Mouse (Mus musculus) thymus, adult 18-20 months (tissue): ENCODE measurements around the gene Slc16a12.
A peak's percentile ranks its signal among the peaks of the same experiment; 100 is the strongest.

Experiments used
- DNase-seq, 2 experiments: peaks; one replicate each; pipeline ENCODE4 v3.0.0; 2022; ENCODE audit warnings: mixed read lengths in 2 of 2

Slc16a12 gene

DNA sequence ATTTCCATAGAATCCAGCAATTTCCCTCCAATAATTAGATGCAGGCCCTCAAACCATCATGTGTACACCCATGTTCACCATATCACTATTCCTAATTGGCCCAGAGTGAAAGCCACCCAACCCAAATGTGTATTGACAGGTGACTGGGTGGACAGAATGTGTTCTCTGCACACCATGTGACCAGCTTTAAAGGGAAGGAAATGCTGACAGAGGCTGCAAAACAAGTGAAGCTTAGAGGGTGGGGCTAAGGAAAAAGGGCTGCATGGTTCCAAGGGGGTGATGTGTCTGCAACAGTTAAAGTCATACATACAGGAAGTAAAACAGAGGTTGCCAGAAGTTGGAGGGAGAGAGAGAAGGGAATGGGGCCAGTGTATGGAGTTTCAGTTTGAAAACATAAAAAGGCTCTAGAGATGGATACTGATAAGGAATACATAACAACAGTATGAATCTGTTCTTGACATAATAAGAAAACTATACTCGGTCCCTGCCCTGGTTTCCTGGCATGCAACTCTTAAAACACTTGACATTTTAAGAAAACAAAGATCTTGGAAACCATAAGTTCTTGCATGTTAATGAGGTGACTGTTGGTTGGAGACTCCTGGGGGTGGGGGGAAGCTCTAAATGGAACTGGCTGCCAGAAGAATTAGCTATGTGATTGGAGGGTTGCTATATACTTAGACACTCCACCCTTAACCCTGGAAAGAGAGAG is 20.7 kb downstream of the Slc16a12 start:
- peak in 1 of 2 experiments; percentile 19 for DNase-seq

DNA sequence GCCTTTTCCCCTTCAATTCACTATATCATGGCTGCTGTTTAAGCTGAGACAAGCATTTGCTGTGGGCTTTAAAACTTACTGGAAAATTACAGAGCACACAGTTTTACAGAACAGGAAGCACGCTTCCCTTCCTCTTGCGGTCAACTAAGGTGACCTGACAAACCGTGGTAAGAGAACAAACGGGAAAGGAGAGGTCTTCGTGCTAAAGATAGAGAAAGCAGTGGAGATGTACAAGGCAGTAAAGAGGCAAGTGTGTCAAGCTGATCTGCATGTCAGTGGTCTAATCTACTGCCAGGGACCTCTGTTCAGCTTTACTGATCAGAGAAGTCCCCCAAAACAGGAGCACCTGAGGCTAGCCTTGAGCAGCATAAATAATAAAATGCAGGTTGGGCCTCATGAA is 21.7 kb downstream of the Slc16a12 start:
- DNase-seq = peak in 1 of 2 experiments; percentile 15

DNA sequence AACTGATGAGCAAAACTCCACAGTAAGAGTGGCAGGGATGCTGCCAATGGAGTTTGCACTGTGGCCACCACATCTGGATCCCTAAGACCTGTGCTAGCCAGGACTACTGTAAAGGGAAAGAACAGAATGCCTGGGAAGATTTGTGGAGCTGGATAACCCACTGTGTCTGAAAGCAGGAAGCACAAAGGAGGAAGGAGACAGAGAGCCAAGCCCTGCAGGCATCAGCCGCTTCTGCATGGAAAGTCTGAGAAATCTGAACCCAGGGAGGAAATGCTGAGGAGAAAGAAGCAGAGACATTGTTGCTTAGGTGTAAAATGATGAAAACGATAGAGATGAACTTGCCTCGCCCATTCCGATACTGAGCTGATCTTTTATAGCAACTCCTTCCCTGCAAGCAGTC is 22.5 kb downstream of the Slc16a12 start:
- DNase-seq = no peak

DNA sequence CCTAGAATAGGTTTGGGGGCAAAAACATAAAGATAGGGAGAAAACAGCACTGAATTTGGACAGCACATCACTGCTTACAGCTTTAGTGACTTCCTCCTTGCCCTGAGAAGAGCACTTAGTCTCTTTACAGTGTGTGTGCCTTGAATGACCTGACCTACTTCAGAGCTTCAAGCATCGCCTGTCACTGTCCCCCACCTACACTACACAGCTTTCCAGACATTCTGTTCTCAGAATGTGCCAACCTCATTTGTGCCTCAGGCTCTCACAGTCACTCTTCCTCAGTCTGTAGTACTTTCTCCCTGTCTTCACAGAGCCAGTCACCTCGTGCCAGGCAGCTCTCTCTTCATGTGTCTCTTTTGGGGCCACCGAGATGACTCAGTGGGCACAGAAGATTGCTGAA is 24.5 kb downstream of the Slc16a12 start:
- no peak for DNase-seq

DNA sequence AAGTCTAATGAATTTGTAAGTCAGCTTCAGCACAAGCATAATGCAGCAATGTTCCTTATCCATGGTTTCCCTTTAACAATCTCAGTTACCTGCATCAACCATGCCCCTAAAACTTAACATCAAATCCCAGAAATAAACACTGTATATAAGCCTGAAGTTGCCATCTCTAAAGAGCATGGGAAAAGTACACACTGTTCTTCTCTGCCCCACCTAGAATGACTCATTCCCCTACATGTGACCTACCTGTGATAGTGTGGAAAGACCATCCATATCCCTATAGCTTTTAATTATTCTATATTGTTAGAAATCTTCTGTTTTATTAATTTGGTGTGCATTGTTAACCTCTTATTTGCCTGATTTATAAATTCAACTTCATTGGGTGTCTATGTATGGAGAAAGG is 27.0 kb downstream of the Slc16a12 start:
- DNase-seq = no peak

DNA sequence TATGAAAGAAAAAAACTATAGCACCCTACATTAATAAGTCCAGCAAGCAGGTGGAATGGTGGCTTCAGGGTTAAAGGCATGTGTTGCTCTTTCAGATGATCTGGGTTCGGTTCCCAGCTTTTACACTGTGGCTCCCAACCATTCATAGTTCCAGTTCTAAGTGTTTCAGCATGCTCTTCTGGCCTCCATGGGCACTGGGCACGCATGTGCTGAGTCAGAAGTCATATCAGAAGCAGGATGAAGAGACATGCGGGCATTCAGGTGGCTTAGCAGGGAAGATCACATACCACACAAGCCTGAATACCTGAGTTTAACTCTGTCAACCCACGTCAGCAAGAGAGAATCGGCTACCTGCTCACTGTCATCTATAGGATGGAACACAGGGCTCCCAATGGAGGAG is 28.1 kb downstream of the Slc16a12 start:
- no peak for DNase-seq

DNA sequence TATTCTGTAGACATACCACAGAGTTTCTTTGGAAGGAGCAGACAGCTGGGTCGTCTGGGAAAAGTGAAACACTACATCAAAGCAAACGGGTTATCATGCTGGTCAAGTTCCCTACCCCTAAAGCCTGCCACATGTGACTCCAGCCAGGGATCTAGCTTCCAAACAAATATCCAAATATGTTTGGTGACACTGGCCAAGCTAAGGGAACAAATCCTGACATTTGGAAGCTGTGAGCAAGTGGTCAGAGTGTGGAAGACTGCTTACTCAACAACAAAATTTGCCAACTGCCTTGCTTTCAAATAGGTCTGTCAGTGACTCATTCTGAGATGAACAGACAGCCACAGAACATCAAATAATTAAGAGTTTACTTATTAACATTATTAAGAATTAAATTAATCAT is 28.6 kb downstream of the Slc16a12 start:
- no peak for DNase-seq

DNA sequence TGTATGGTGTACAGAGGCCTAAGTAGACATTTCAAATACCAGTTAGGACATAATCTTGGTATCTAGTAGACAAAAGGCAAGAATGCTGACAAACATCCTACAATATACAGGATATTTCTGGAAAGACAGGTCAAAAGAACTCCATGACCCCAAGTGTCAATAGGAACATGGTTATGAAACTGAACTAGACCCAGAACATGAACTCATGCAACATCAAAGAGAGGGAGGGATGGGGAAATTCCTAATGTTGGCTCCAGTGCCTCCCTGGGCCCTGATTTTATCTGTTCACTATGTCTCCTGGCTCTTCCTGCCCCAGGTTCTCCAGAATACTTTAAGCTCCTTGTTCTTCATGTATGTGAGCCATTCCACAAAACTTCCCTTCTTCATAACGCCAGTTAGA is 31.2 kb downstream of the Slc16a12 start:
- DNase-seq = no peak

DNA sequence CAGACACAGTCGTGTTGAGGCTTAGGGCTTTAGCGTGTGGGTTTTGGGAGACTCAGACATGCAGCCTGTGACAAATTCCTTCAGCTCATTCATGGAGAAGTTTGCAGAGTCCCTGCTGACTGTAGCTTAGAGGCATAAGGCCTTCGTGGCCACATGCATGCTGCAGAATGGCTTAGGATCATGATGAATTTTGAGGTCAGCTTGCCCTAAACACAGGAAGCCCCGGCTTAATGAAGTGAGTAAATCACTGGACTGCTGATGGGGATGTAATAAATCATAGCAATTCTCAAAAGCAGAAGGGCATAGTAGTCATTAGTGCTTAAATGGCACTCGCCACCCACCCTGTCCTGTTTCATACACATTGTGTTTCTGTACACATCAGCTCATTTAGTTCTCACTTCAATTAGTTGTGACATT is 32.8 kb downstream of the Slc16a12 start:
- no peak for DNase-seq

DNA sequence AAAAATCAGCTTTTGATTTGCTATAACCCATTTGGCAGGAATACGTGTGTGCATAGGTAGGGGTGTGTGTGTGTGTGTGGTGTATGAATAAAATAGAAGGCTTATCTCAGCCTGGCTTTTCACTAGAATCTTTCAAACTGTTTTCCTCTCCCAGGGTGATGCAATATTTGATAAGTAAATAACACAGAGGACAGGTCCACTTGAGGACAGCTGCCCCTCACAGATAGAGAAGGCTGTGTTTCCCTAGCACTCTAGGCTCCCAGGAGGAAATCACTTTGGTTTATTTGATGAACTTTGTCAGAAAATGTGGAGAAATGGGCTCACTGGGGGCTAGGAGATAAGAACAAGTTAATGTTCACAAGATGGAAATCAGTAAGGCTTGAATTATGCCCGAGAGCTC is 35.0 kb downstream of the Slc16a12 start:
- DNase-seq = no peak

DNA sequence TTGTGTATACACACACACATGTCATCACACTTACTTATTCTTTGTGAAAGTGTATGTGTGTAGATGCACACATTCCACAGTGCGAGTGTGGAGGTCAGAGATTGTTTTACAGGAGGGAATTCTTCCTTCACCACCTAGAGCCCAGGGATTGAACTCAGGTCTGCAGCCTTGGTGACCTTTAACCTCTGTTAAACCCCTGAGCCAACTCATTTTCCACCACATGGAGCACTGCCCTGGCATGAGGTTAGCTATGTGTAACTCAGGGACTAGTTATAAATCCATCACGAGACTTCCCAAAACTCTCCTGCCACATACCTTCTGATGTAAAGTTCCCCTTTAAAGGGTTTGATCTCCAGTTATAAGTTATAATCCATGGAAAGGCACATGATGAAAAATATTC is 38.9 kb downstream of the Slc16a12 start:
- no peak for DNase-seq

DNA sequence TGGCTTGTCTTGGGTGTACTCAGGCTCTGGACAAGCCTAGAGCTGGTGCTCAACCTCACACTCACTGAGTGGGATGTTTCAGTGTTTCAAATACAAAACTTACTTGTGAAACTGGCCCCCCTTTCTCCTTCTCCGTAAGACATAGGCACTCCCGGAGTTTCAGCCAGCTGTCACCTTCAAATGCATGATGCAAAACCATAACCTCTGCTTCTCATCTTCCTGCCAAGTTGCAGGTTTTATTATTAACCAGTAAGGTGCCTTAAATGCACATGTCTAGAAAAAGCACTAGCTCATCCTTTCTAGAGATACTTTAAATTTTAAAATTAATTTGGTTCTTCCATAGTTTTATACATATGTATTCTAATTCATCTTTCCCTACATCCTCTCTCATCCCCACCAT is 39.5 kb downstream of the Slc16a12 start:
- no peak for DNase-seq

DNA sequence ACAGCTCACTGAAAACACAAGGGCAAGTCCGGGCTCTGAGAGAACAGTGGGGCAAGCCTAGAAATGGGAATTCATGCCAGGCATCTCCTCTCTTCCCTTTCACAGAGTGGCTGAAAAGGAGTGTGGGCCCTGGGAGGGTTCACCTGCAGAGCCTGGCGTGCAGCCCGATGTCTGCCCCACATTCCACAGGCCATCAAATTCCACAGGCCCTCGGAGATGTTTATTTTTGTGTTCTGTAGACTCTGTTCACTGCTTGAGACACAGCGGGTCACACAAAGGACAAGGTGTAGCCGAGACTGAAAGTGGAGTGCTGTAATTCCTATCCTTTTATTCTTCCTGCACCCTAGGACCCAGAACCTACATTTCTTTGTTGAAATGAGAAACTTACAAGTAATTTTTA is 40.8 kb downstream of the Slc16a12 start:
- DNase-seq = no peak

DNA sequence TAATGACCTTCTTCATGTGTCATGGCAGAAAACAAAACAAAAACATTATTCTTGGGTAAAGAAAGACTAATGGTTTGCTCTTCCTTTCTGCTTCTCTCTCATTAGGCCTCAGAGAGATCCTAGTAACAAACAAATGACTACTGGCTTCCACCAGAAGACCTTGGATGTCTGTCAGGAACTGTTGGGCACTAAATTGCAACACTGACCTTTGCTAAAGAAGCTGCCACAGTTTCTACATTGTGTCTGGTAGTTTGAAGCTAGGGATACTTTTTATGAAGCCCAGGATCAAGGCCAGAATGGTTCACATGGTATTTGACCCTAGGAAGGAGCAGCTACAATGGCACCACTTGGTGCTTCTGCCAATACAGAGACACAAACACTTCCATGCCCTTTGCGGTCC is 41.9 kb downstream of the Slc16a12 start:
- DNase-seq = no peak

DNA sequence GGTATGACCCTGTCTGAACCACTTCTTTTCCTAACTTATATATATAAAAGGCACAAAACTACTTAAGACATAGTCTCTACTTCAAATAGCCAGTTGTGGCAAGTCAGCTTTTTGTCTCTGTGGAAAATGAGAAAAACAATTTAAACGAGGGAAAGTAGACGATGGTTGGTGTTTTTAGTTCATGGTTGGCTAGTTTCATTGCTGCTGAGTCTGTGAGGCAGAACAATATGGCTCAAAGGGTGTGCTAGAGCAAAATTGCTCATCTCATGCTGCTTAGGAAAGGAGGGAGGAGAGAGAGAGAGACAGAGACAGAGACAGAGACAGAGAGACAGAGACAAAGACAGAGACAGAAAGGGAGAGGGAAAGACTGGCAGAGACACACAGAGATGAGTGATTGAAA is 47.8 kb downstream of the Slc16a12 start:
- DNase-seq = no peak

DNA sequence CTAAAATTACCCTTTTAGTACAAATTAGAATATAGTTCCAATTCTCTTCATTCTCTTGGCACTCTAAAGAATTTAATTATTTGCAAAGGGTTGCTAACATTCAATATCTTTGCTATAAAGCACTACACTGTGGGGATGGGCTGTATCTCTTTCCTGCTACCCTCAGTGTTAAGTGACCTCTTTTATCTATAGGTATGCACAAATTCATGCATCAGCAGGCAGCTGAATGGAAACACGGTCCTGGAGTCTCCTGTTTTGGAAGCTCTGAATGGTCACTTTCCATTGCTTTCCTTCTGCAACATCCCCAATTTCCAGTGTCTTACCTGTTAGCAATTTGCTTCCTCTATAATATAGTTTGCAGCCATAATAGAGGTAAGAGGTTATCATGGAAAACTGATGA is 48.2 kb downstream of the Slc16a12 start:
- DNase-seq = no peak

DNA sequence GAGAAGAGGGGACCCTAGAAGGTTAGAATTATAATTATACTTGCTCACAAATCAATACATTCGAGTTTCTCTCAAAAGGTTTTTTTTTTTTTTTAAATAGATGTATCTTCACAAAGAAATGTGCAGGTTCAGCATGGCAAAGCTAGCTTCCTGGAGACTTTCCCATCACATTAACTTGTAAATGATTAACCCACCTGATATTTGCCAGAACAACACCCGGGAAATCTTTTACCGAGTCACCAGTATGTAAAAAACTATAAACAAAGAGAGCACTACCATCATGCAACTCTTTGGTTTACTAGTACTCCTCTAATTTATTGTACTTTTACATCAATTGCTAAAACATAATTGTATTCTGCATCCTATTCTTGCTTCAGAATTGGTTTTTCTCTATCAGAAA is 48.7 kb downstream of the Slc16a12 start:
- DNase-seq = no peak

DNA sequence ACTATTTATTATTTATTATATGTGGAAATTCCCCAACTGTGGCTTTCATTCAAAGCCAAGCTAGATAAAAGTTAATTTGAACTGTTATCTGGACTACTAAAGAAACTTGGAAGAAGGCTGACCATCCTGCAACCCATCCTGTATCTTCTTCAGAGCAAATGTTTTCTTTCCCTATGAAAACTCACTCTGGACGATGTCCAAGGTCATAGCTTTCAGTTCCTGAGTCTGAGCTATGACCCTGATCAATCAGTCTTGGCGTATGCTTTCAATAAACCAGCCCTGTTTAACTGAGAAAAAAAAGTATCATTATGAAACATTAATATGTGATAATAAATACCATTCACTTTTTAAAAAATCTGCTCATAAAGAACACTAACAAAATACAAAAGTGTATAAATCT is 49.6 kb downstream of the Slc16a12 start:
- no peak for DNase-seq

DNA sequence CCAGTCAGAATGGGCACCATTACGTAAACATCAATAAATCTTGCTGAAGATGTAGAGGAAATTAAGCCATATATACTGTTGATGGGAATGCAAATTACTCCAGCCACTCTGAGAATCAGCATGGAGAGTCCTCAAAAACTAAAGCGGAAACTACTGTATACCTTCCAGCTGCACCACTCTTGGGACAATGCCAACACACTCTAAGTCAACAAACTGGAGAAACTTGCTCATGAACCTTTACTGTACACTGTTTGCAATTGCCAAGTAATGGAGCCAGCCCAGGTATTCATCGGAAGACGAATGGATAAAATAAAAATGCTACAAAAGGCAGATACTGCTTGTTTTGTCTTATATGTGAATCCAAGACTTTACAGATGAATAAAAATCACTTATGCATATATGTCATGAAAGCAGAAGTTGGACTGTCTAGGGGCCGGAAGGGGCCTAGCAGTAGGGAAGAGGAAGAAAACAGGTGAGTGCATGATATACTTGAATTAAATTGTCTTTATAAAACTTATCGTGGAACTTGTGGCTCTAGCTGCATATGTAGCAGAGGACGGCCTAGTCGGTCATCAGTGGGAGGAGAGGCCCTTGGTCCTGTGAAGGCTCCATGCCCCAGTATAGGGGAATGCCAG is 50.6 kb downstream of the Slc16a12 start:
- no peak for DNase-seq

DNA sequence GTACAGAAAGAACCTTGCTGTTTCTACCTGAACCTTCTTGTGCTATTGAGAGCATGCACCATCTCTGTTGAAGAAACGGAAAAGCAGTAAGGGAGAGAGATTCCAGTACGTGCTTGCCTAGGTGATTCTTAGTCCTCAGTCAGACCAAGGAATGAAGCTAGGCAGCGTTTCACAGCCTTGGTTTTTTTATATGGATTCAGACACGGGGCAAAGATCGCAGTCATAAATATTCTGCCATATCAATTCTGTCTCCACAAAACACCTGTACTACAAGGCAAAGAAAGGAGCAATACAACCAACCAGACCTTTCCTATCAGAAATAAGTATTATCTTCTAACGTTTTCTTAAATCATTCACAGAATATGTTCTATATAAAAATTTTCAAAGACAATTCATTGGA is 55.7 kb downstream of the Slc16a12 start:
- no peak for DNase-seq

DNA sequence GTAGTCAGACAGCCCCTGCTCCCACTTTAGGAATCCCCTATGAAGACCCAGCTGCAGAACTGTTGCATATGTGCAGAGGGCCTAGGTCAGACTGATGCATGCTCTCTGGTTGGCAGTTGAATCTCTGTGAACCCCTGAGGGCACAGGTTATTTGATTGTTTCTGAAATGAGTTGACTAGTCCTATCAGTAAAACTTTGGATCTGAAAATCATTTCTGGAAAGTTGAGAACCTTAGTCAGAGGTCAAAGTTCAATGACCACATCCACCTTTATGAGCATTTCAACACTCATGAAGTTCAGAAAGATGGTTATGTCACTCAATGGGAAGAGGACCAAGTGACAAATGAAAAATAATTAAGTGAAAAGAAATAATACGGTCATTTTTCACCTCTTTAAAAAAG is 61.6 kb downstream of the Slc16a12 start:
- DNase-seq = no peak

DNA sequence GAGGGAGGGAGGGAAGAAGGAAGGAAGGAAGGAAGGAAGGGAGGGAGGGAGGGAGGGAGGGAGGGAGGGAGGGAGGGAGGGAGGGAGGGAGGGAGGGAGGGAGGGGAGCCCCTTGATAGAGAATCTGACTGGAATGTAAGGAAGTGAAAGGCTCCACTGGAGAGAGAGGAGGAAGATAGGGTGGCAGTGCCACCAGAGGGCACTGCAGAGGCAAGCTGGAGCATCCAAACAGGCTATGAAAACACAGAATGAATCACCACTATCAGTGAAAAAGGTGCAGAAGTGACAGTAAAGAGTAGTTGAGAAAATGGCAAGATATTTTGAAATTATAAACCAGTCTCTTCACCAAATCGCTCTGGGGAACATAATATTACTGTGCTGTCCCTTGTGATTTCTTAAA is 62.2 kb downstream of the Slc16a12 start:
- no peak for DNase-seq

DNA sequence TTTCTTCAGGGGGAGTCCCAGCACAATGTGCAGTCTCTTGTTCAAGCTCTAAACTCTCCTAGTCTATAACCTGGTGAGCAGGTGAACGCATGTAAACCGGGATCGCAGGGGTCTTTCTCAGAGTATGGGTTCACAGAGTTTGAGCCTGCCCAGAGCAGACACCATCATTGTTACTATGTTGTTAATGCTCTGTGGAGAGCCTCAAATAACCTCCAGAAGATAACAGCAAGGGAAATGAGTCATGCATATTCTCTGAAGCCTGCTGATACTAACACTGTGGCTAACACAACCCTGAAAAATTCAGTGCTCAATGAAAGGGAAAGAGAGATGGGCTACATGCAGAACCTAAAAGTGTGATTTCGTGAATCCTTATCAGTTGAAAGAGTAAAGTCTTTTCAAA is 68.7 kb downstream of the Slc16a12 start:
- DNase-seq = no peak

DNA sequence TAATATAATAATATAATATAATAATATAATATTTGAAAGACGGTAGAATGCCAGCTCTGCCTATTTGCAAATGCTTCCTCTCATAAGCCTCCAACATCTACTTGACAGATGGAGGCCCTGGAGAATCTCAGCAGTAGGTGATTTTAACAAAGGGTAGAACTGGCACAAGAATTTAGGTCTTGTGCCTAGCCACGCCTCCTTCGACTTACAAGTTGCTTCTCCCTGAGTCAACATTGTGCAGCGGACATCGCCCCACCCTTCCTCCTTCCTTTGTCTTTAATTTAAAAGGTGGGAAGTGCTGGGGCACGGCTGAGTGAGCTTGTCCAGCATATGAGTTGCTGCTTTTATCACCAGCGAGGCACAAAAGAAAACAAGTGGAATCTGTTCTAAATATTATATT is 73.6 kb downstream of the Slc16a12 start:
- no peak for DNase-seq

DNA sequence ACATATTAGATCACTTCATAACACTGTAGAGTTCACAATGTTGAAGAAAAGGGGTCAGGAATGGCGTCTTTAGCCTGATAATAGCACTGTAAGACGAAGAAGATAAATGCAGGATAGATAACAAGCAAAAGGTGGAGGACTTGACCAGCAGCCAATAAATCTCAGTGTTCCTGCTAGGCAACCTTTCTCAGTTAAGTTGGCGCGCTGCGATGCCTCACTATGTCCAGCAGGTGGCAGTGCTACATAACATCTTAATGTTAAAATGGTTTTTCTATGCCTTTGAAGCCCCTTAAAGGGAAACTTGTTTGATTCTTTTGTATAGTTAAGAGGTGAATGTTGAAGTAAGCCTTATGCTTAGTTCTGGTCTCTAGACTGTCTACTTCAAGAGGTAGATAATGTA is 81.0 kb downstream of the Slc16a12 start:
- peak in 1 of 2 experiments; percentile 29 for DNase-seq
